ENCODE assay signal across 14 mouse cellular contexts in genomic region chr4:98557192-98557591, GRCm38 (mm10).
DNase-seq lines count a peak whose midpoint lies in the region; ATAC-seq lines count a peak whose summit lies in the region.
"Had no signal": no experiment of that assay in that cellular context is flagged by ENCODE, and none has a peak within 500 bp of the region (broad histone marks: within the 10 kb centered on the region; RNA-seq: fewer than 3 reads in every experiment).

No protein-coding gene starts in this region.

- no peak overlapping the region for H3K4me3 ChIP-seq in heart, embryonic 11.5 days (ENCODE audit: low read depth, low read length)
- H3K4me3 ChIP-seq: layer of hippocampus, adult 2 months; limb, embryonic 10.5 days had no signal

- no peaks in the 10 kb centered on the region for H3K36me3 ChIP-seq in heart, embryonic 11.5 days (ENCODE audit: control insufficient read depth, insufficient read depth, low read length)
- H3K36me3 ChIP-seq: limb, embryonic 10.5 days had no signal

- no peak for ATAC-seq in heart, embryonic 11.5 days (replicated peaks; ENCODE audit: insufficient number of reproducible peaks, low FRiP score, low TSS enrichment)
- ATAC-seq: hindbrain, embryonic 16.5 days had no signal

- no peak overlapping the region for H3K9ac ChIP-seq in heart, embryonic 11.5 days (ENCODE audit: low read depth, low read length)

- peak; percentile 13 for DNase-seq in heart, adult 8-10 months (ENCODE audit: low spot score)
- peak; percentile 94 for DNase-seq in brain, adult 2 months (ENCODE audit: low read depth, low spot score)
- DNase-seq in cerebellum, adult 9-10 months: peak; percentile 84
- DNase-seq in heart, postnatal 10 days: peak; percentile 72 to 73
- DNase-seq in right cerebral cortex, postnatal 4 days: no peak
- DNase-seq in embryo, embryonic 10.5 days (ENCODE audit: low spot score): no peak
- no peak for DNase-seq in urinary bladder, postnatal 4 days (ENCODE audit: low spot score in 2 of 2)
- DNase-seq: adrenal gland, postnatal 14 days; right cerebral cortex, postnatal 14 days; thymus, postnatal 36 days had no signal

- intact Hi-C loops in heart, postnatal 10 days (cut with DNase I): no loop called here

- H3K27ac ChIP-seq in heart, embryonic 11.5 days (ENCODE audit: low read depth, low read length): no peak overlapping the region
- H3K27ac ChIP-seq: layer of hippocampus, adult 2 months; limb, embryonic 10.5 days had no signal

- no peaks in the 10 kb centered on the region for H3K27me3 ChIP-seq in heart, embryonic 11.5 days (ENCODE audit: control insufficient read depth, insufficient read depth, low read length)

- no peak overlapping the region for H3K4me2 ChIP-seq in heart, embryonic 11.5 days

- 86% methylated on average over 13 of the region's 13 CpGs for WGBS in heart, embryonic 11.5 days (ENCODE audit: insufficient replicate concordance)

- H3K4me1 ChIP-seq in heart, embryonic 11.5 days (ENCODE audit: control insufficient read depth, insufficient read depth, low read length): no peaks in the 10 kb centered on the region

- H3K9me3 ChIP-seq in heart, embryonic 11.5 days (replicated peaks; ENCODE audit: control insufficient read depth, low read length): no peaks in the 10 kb centered on the region
- H3K9me3 ChIP-seq: limb, embryonic 10.5 days had no signal

Comparison
In these comparisons a context has a peak if more than half of its experiments do, and no peak if none do; other contexts are left out.
1. DNase-seq: peak in heart, adult 8-10 months (single experiment), brain, adult 2 months (single experiment), cerebellum, adult 9-10 months (single experiment) and heart, postnatal 10 days (2 of 2); none in right cerebral cortex, postnatal 4 days (single experiment), embryo, embryonic 10.5 days (single experiment) and urinary bladder, postnatal 4 days (0 of 2).